11 mouse cellular contexts compared by ENCODE assay signal in genomic region chr3:121403449-121403848, GRCm38 (mm10).
"Had no signal": no experiment of that assay in that cellular context is flagged by ENCODE, and none has a peak within 500 bp of the region (broad histone marks: within the 10 kb centered on the region; RNA-seq: fewer than 3 reads in every experiment).

No protein-coding gene starts in this region.

- H3K4me2 ChIP-seq: kidney, embryonic 15.5 days; limb, embryonic 12.5 days; liver, embryonic 12.5 days had no signal

- H3K4me3 ChIP-seq: kidney, embryonic 15.5 days; limb, embryonic 12.5 days; liver, embryonic 12.5 days; midbrain, embryonic 10.5 days; myocyte had no signal

- H3K9ac ChIP-seq: kidney, embryonic 15.5 days; limb, embryonic 12.5 days; liver, embryonic 12.5 days had no signal

- H3K36me3 ChIP-seq: kidney, embryonic 15.5 days; limb, embryonic 12.5 days; liver, embryonic 12.5 days; midbrain, embryonic 10.5 days had no signal

- DNase-seq: kidney, adult 2 months; kidney, postnatal 25 days; midbrain, embryonic 14.5 days; right cerebral cortex, adult 18-20 months; right cerebral cortex, postnatal 25 days; thymus, postnatal 36 days had no signal

- ATAC-seq: liver, embryonic 12.5 days had no signal

- H3K27me3 ChIP-seq: kidney, embryonic 15.5 days; limb, embryonic 12.5 days; liver, embryonic 12.5 days had no signal

- H3K4me1 ChIP-seq: kidney, embryonic 15.5 days; liver, embryonic 12.5 days had no signal

- H3K27ac ChIP-seq: kidney, embryonic 15.5 days; limb, embryonic 12.5 days; liver, embryonic 12.5 days; midbrain, embryonic 10.5 days had no signal

- H3K9me3 ChIP-seq: kidney, embryonic 15.5 days; limb, embryonic 12.5 days; liver, embryonic 12.5 days; midbrain, embryonic 10.5 days had no signal
